In genomic region chr6:17224852-17225251, GRCm38 (mm10) we compare ENCODE assay signal across 12 mouse cellular contexts. TPM values are rescaled to one million over a fixed set of nuclear protein-coding genes. Genes with fewer than 3 reads are reported as not detected.
DNase-seq lines count a peak whose midpoint lies in the region; TF ChIP-seq lines count a peak whose summit lies in the region.
"Had no signal": no experiment of that assay in that cellular context is flagged by ENCODE, and none has a peak within 500 bp of the region (broad histone marks: within the 10 kb centered on the region; RNA-seq: fewer than 3 reads in every experiment).

No protein-coding gene starts in this region.

- H3K36me3 ChIP-seq in myocyte (ENCODE audit: control insufficient read depth, insufficient read depth) = no peaks in the 10 kb centered on the region
- H3K36me3 ChIP-seq: embryonic facial prominence, embryonic 15.5 days; liver, embryonic 12.5 days had no signal

- peak overlapping the region; percentile 60 for H3K4me2 ChIP-seq in myocyte (ENCODE audit: low read depth)
- H3K4me2 ChIP-seq: embryonic facial prominence, embryonic 15.5 days; liver, embryonic 12.5 days had no signal

- intact Hi-C loops in heart, postnatal 25 days (cut with DNase I) = loop anchor here (2.0 to 5.0 kb wide), 5 partner anchors 53 to 132 kb away; partner anchors contain the start of genes Cav1 and Cav2

- H3K27me3 ChIP-seq in myocyte (ENCODE audit: control insufficient read depth, insufficient read depth, insufficient read length) = no peaks in the 10 kb centered on the region
- H3K27me3 ChIP-seq: embryonic facial prominence, embryonic 15.5 days; liver, embryonic 12.5 days had no signal

- no peak overlapping the region for H3K4me3 ChIP-seq in myocyte
- H3K4me3 ChIP-seq: embryonic facial prominence, embryonic 15.5 days; layer of hippocampus, adult 2 months; liver, embryonic 12.5 days had no signal

- no peak overlapping the region for H3ac ChIP-seq in myocyte (ENCODE audit: control insufficient read depth, insufficient read length)

- no peaks in the 10 kb centered on the region for H3K79me2 ChIP-seq in myocyte (ENCODE audit: control insufficient read depth, insufficient read depth)

- TF ChIP-seq POLR2A in myocyte (IDR thresholded peaks at IDR 0.05; ENCODE audit: insufficient read length, low read depth) = no peak

- peak; percentile 28 for DNase-seq in ovary, adult 18-20 months (ENCODE audit: low spot score)
- no peak for DNase-seq in ovary, postnatal 14 days (ENCODE audit: low spot score)
- peak; percentile 20 for DNase-seq in brain, adult 2 months (ENCODE audit: low read depth, low spot score)
- DNase-seq in heart, postnatal 25 days (ENCODE audit: low spot score) = peak; percentile 47
- DNase-seq in spleen, adult 12 weeks (ENCODE audit: low spot score) = no peak
- DNase-seq in thymus, postnatal 14 days = no peak
- no peak for DNase-seq in right cerebral cortex, adult 2 months (ENCODE audit: low spot score in 2 of 2)

TF ChIP-seq in myocyte, 11 proteins besides CTCF, POLR2A, EP300 and RAD21:
- TF ChIP-seq MYOG (IDR thresholded peaks at IDR 0.05; ENCODE audit: control insufficient read depth in 1 of 3, insufficient read depth in 1 of 3, insufficient read length in 2 of 3, low read depth in 2 of 3) = no peak
- TF ChIP-seq MYOD1 (IDR thresholded peaks at IDR 0.05; ENCODE audit: control insufficient read depth in 1 of 3, insufficient read length in 2 of 3, low read depth in 2 of 3) = no peak
- no peak for TF ChIP-seq TCF3 (IDR thresholded peaks at IDR 0.05; ENCODE audit: insufficient read length, low read depth)
- TF ChIP-seq SRF (IDR thresholded peaks at IDR 0.05; ENCODE audit: control insufficient read depth, insufficient read length, low read depth) = no peak
- no peak for TF ChIP-seq POLR2AphosphoS2 (IDR thresholded peaks at IDR 0.05; ENCODE audit: insufficient read length, low read depth)
- TF ChIP-seq MAX (IDR thresholded peaks at IDR 0.05; ENCODE audit: low read depth) = no peak

RNA-seq across cellular contexts. Expression of gene Cav2, which starts 56.1 kb away (rescaled TPM):
- 10 to 100 TPM; 51.1 to 56.1 TPM for total RNA-seq in heart, postnatal 25 days (2021)
- polyA plus RNA-seq in myocyte (2012; fragmentation: generic; extraction: Trizol) = 2.9 TPM
- total RNA-seq: MEL had no signal

Comparison
In these comparisons a context has a peak if more than half of its experiments do, and no peak if none do; other contexts are left out.
1. DNase-seq: peak in ovary, adult 18-20 months (single experiment), brain, adult 2 months (single experiment) and heart, postnatal 25 days (single experiment); none in ovary, postnatal 14 days (single experiment), spleen, adult 12 weeks (single experiment), thymus, postnatal 14 days (single experiment) and right cerebral cortex, adult 2 months (0 of 2).